In genomic region chr3:130241924-130242323, GRCm38 (mm10) we compare ENCODE assay signal across 21 mouse cellular contexts.
A peak's percentile ranks its signal among the peaks of the same experiment; 100 is the strongest.
DNase-seq lines count a peak whose midpoint lies in the region; ATAC-seq and TF ChIP-seq lines count a peak whose summit lies in the region.
"Had no signal": no experiment of that assay in that cellular context is flagged by ENCODE, and none has a peak within 500 bp of the region (broad histone marks: within the 10 kb centered on the region; RNA-seq: fewer than 3 reads in every experiment).

No protein-coding gene starts in this region.

- H3K27me3 ChIP-seq in kidney, embryonic 14.5 days (ENCODE audit: control insufficient read depth, insufficient read depth, low read length): no peaks in the 10 kb centered on the region
- H3K27me3 ChIP-seq in midbrain, postnatal 0 days (ENCODE audit: insufficient read depth, low read length): no peaks in the 10 kb centered on the region
- H3K27me3 ChIP-seq: embryonic facial prominence, embryonic 13.5 days; embryonic facial prominence, embryonic 15.5 days; forebrain, embryonic 12.5 days; forebrain, embryonic 15.5 days had no signal

- H3K4me2 ChIP-seq in kidney, embryonic 14.5 days (replicated peaks; ENCODE audit: low read depth, low read length): no peak overlapping the region
- no peak overlapping the region for H3K4me2 ChIP-seq in midbrain, postnatal 0 days (ENCODE audit: low read depth, low read length, poor library complexity, severe bottlenecking)
- H3K4me2 ChIP-seq: embryonic facial prominence, embryonic 13.5 days; embryonic facial prominence, embryonic 15.5 days; forebrain, embryonic 12.5 days; forebrain, embryonic 15.5 days had no signal

- 87% methylated on average over 4 of the region's 4 CpGs for WGBS in kidney, embryonic 14.5 days
- 92% methylated on average over 4 of the region's 4 CpGs for WGBS in midbrain, postnatal 0 days

- no peak overlapping the region for H3K9ac ChIP-seq in kidney, embryonic 14.5 days (ENCODE audit: low read depth, low read length)
- no peak overlapping the region for H3K9ac ChIP-seq in midbrain, postnatal 0 days (replicated peaks; ENCODE audit: low read length, poor library complexity, severe bottlenecking)
- H3K9ac ChIP-seq: embryonic facial prominence, embryonic 13.5 days; embryonic facial prominence, embryonic 15.5 days; forebrain, embryonic 12.5 days; forebrain, embryonic 15.5 days; forebrain, postnatal 0 days had no signal

- H3K36me3 ChIP-seq in kidney, embryonic 14.5 days (ENCODE audit: control insufficient read depth, insufficient read depth, low read length): no peaks in the 10 kb centered on the region
- no peaks in the 10 kb centered on the region for H3K36me3 ChIP-seq in midbrain, postnatal 0 days (ENCODE audit: insufficient read depth, low read length)
- H3K36me3 ChIP-seq: embryonic facial prominence, embryonic 13.5 days; embryonic facial prominence, embryonic 15.5 days; forebrain, embryonic 10.5 days; forebrain, embryonic 12.5 days; forebrain, embryonic 15.5 days had no signal

- H3K27ac ChIP-seq in kidney, embryonic 14.5 days (ENCODE audit: low read depth, low read length): no peak overlapping the region
- H3K27ac ChIP-seq in midbrain, postnatal 0 days (ENCODE audit: low read depth, low read length): no peak overlapping the region
- H3K27ac ChIP-seq: embryonic facial prominence, embryonic 13.5 days; embryonic facial prominence, embryonic 15.5 days; forebrain, embryonic 10.5 days; forebrain, embryonic 12.5 days; forebrain, embryonic 15.5 days had no signal

- H3K4me1 ChIP-seq in kidney, embryonic 14.5 days (ENCODE audit: control insufficient read depth, insufficient read depth, low read length): no peaks in the 10 kb centered on the region
- no peaks in the 10 kb centered on the region for H3K4me1 ChIP-seq in midbrain, postnatal 0 days (ENCODE audit: insufficient read depth, low read length)
- H3K4me1 ChIP-seq: forebrain, embryonic 12.5 days; forebrain, embryonic 15.5 days had no signal

- H3K9me3 ChIP-seq in kidney, embryonic 14.5 days (ENCODE audit: control insufficient read depth, low read length): no peaks in the 10 kb centered on the region
- no peaks in the 10 kb centered on the region for H3K9me3 ChIP-seq in midbrain, postnatal 0 days (ENCODE audit: low read length)
- H3K9me3 ChIP-seq: embryonic facial prominence, embryonic 13.5 days; embryonic facial prominence, embryonic 15.5 days; forebrain, embryonic 10.5 days; forebrain, embryonic 12.5 days; forebrain, embryonic 15.5 days had no signal

- peak; percentile 83 for ATAC-seq in common myeloid progenitor, adult 5-6 weeks (replicated peaks; ENCODE audit: low read depth, poor library complexity, severe bottlenecking)
- peak; percentile 77 for ATAC-seq in megakaryocyte, adult 5-6 weeks (ENCODE audit: poor library complexity, severe bottlenecking)
- ATAC-seq in kidney, embryonic 14.5 days (ENCODE audit: low FRiP score, low TSS enrichment): no peak
- ATAC-seq in midbrain, postnatal 0 days (ENCODE audit: low FRiP score): no peak
- ATAC-seq: forebrain, embryonic 15.5 days; forebrain, postnatal 0 days had no signal

- no peak for TF ChIP-seq CTCF in midbrain, postnatal 0 days (IDR thresholded peaks at IDR 0.05)

- DNase-seq in kidney, postnatal 14 days: no peak
- no peak for DNase-seq in midbrain, postnatal 0 days (ENCODE audit: low spot score)
- DNase-seq: adrenal gland, adult 2 months; adrenal gland, postnatal 10 days; adrenal gland, postnatal 25 days; cerebellum, adult 11-12 months; cerebellum, adult 2 months; cerebellum, adult 9-10 months; cerebellum, postnatal 10 days; cerebellum, postnatal 25 days; embryo, embryonic 11 days; forebrain, postnatal 0 days had no signal

- no peak overlapping the region for H3K4me3 ChIP-seq in kidney, embryonic 14.5 days (ENCODE audit: low read length)
- no peak overlapping the region for H3K4me3 ChIP-seq in midbrain, postnatal 0 days (ENCODE audit: low read depth, low read length)
- H3K4me3 ChIP-seq: embryonic facial prominence, embryonic 13.5 days; embryonic facial prominence, embryonic 15.5 days; erythroblast, embryonic 14.5 days; forebrain, embryonic 10.5 days; forebrain, embryonic 12.5 days; forebrain, embryonic 15.5 days had no signal

Comparison
In these comparisons a context has a peak if more than half of its experiments do, and no peak if none do; other contexts are left out.
1. ATAC-seq: peak in common myeloid progenitor, adult 5-6 weeks (single experiment) and megakaryocyte, adult 5-6 weeks (single experiment); none in kidney, embryonic 14.5 days (single experiment) and midbrain, postnatal 0 days (single experiment).